Mouse (Mus musculus): ENCODE data around the gene Ephx4. TPM values are rescaled to one million over a fixed set of nuclear protein-coding genes. Genes with fewer than 3 reads are reported as not detected.
A peak's percentile ranks its signal among the peaks of the same experiment; 100 is the strongest.

Ephx4 gene
- total RNA-seq, 2 experiments from 2014 or later: not detected

- no peak for ATAC-seq (replicated peaks; ENCODE audit: low FRiP score, low TSS enrichment, poor library complexity, severe bottlenecking)
These were observed 19.1 kb downstream of the Ephx4 start for GRCm38 (mm10) chr5:107421676-107422075.

- no peak for ATAC-seq (replicated peaks; ENCODE audit: low FRiP score, low TSS enrichment, poor library complexity, severe bottlenecking)
These were observed 28.7 kb downstream of the Ephx4 start, which contains the start of gene Lpcat2b for GRCm38 (mm10) chr5:107431249-107431648. TSS of gene Lpcat2b (plus strand) at chr5:107431549.

- no peak for ATAC-seq (replicated peaks; ENCODE audit: low FRiP score, low TSS enrichment, poor library complexity, severe bottlenecking)
These were observed 31.5 kb downstream of the Ephx4 start for GRCm38 (mm10) chr5:107434001-107434400.

DNA sequence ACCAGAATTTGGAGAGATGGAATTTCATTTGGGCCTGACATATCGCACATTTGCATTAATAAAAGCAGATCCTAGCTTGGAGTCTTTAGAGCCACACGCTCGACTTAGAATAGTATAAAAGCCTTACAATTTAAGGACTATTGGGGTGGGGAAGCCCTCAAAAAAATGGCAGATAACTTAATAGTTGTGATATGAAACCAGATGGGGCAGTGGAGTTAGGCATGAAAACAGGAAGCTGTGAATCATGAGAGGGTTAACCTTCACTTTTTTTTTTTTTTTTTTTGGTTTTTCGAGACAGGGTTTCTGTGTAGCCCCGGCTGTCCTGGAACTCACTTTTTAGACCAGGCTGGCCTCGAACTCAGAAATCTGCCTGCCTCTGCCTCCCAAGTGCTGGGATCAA is 33.6 kb downstream of the Ephx4 start:
- no peak for ATAC-seq (replicated peaks; ENCODE audit: low FRiP score, low TSS enrichment, poor library complexity, severe bottlenecking)

DNA sequence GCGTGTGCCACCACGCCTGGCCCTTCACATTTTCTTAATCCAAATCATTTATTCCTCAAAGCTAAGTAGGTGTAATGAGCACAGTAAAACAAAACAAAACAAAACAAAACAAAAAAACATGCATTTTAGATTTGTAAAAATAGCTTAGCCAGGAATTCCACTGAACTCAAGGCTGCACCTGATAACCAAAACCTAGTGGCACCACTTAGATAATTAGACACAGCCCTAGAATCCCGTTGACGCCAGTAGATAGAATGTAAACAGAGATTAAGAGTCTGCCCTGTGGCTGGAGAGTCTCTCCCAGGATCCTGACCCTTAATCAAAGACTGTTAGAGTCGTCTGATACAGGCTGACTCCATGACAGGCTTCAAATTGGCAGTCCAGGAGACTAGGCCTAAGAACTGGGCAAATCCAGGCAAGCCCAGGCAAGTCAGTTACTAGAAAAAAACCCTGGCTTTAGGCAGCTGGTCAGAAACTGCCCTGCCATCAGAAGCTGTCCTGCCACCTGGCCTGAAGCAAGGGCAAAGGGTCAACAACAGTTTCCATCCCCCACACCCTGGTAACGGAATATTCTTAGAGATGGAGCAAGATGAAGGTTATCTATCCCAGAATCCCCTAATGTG is 34.2 kb downstream of the Ephx4 start:
- ATAC-seq (replicated peaks; ENCODE audit: low FRiP score, low TSS enrichment, poor library complexity, severe bottlenecking): peak; percentile 48

DNA sequence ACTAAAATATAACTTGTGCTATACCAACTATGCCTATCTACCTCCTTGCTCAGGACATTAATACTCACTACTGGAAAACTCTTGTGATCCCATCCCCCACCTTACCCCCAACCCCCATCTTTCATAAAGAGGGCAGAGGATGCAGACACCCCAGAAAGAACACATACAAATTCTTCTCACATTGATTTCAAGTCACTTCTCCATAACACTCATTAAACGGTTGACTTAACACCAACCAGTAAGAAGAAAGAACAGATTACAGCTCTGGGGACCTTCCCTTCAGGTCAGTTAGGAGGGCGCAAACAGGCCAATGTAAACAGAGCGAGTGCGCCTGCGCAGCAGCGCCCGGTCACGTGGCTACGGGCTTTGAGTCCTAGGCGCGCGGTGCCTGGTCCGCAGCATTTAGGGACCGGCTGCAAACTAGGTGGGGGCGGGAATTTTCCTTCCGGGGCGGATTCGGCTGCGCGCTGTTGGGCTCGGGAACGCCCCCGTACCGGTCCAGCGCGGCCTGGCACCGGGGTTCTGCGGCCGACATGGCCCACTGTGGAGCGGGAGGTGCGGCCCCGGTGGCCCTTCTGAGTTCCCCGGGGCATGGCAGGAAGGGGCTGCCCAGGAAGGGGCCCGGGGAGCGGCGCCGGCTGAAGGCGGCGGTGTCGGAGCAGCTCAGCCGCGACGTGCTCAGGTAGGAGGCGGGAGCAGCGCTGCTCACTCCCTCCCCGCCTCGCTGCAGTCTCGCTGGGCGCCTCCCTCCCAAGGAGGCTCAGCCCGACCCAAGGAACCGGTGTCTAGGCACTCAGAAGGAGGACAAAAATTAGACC is 35.1 kb downstream of the Ephx4 start, which contains the start of gene Btbd8:
Btbd8 (plus strand) TSS at position 534 of the 818 bp plus-strand sequence.
- ATAC-seq (replicated peaks; ENCODE audit: low FRiP score, low TSS enrichment, poor library complexity, severe bottlenecking): peak; percentile 88

DNA sequence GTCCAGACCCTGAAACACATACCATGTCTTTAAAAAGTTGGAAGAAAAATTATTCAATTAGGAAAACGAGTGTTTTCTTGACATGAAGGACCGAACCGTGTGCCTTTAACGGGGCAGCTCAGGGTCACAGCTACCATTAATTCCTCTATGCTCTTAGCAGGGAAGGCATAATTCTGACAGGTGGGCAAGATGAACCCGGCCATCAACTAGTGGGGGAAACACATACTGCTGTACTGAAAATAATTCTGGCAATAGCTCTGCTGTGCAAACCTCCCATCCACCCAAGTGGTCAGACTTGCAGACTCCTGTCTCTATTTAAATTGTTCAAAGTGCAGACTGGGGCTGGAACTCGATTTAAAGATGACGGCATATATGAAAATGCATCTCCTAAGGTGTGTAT is 35.8 kb downstream of the Ephx4 start:
- peak; percentile 25; the same call in 1 of the 2 replicates for ATAC-seq (replicated peaks; ENCODE audit: low FRiP score, low TSS enrichment, poor library complexity, severe bottlenecking)

DNA sequence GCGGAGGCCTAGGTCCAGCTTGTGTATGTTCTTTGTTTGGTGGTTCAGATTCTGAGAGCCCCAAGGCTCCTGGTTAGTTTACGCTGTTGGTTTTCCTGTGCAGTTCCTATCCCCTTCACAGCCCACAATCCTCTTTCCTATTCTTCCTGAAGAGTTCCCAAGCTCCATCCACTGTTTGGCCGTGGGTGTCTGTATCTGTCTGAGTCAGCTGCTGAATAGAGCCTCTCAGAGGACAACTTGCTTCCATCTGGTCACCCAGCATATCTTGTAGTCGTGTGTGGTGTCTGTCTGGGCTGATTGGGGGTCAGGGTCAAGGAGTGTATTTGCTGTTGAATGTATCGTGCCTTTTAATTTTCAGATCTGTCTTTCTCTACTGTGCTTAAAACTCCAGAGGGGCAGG is 39.3 kb downstream of the Ephx4 start:
- ATAC-seq (replicated peaks; ENCODE audit: low FRiP score, low TSS enrichment, poor library complexity, severe bottlenecking): no peak

- ATAC-seq (replicated peaks; ENCODE audit: low FRiP score, low TSS enrichment, poor library complexity, severe bottlenecking): no peak
These were observed 41.7 kb downstream of the Ephx4 start for GRCm38 (mm10) chr5:107444251-107444650.

- ATAC-seq (replicated peaks; ENCODE audit: low FRiP score, low TSS enrichment, poor library complexity, severe bottlenecking): no peak
These were observed 45.4 kb downstream of the Ephx4 start for GRCm38 (mm10) chr5:107447977-107448376.

DNA sequence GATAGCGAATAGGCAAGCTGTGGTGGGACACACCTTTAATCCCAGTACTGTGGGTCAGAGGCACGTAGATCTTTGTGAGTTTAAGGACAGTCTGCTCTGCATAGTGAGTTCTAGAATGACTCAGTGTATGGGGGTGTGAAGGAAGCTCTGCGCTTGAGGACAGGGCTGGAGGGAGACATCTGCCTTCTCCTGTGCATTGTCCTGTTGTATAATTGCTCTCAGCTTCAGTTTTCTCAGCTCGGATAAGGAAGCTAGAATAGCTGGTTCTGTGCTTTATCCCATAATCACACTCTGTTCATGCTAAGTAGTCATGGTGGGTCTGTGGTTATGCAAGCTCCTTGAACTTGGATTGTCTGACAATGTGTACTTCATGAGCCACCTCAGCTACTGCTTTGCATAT is 46.2 kb downstream of the Ephx4 start:
- ATAC-seq (replicated peaks; ENCODE audit: low FRiP score, low TSS enrichment, poor library complexity, severe bottlenecking): no peak

- no peak for ATAC-seq (replicated peaks; ENCODE audit: low FRiP score, low TSS enrichment, poor library complexity, severe bottlenecking)
These were observed 47.1 kb downstream of the Ephx4 start for GRCm38 (mm10) chr5:107449620-107450019.

DNA sequence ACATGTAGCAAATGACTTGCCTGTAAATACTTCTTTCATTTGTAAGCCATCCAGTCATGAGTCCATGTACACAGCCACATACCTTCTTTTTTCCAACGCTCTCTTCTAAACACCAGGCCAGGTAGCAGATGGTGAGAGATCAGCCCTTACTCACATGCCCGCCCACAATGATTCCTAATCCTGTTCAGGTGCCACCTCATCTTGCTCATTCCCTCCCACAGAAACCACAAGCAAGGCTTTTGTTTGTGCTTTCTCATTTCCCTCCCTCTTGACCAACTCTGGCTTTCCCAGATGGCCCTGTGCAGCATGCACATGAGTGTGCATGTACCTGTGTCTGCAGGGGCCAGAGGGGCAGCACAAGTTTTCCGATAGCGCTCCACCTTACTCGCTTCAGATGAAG is 47.8 kb downstream of the Ephx4 start:
- no peak for ATAC-seq (replicated peaks; ENCODE audit: low FRiP score, low TSS enrichment, poor library complexity, severe bottlenecking)

DNA sequence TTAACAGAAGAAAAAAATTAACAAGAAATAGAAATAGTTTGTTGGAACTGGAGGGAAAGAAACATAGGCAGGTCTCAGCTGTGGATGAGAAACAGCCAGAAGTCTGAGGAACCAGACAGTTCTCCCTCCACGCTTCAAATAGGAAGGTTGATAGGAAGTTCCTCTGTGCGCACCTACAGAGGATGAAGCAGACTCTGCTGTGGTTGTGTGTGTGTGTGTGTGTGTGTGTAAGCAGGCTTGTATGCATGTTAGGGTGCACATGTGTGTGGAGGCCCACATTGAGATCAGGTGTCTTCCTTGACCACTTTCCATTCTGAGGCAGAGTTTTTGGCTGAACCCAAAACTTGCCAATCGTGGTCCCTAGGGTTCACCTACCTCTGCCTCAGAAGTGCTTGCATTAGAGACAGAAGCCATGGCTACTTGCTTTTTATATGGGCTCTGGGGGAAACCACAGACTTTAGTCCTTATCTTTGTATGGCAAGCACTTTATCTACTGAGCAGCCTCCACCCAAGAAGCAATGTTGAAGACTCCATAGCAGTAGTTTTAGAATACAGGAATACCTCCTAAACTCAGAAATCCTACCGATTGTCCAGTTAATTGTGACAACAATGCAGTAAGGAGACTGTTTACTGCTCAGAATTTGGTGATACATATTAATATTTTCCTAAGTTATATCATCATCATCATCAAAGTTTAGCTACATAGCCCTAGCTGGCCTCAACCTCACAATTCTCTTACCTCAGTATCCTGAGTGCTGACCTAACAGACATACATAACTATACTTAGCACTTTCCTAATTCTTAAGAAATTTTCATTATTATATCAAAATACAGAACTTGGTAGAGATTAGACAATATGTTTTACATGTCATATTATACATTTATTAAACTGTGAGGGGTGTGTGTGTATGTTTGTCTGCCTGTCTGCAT is 59.9 kb downstream of the Ephx4 start:
- ATAC-seq (replicated peaks; ENCODE audit: low FRiP score, low TSS enrichment, poor library complexity, severe bottlenecking): peak; percentile 94

GRCm38 (mm10) chr5:107466501-107466900 is 64.0 kb downstream of the Ephx4 start:
- ATAC-seq (replicated peaks; ENCODE audit: low FRiP score, low TSS enrichment, poor library complexity, severe bottlenecking): no peak

DNA sequence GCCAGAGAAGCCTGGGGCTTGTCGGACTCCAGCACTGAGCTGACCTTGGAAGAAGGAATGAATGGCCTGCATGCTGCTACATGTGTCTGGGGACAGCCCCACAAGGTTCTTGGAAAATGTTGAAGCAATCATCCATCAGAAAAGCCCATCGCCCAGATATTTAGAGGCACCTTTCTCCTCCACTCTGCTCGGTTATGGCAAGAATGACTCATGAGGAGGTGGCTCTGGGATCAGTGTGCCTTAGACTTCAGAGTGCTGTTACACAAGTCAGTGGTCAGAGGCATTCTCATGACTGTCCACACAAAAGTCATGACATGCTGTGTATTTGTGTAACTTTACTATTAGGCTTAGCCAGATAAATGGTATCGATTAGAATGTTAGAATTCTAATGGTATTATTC is 64.6 kb downstream of the Ephx4 start:
- ATAC-seq (replicated peaks; ENCODE audit: low FRiP score, low TSS enrichment, poor library complexity, severe bottlenecking): no peak

- peak; percentile 91 for ATAC-seq (replicated peaks; ENCODE audit: low FRiP score, low TSS enrichment, poor library complexity, severe bottlenecking)
These were observed 68.2 kb downstream of the Ephx4 start for GRCm38 (mm10) chr5:107470600-107471329.

All from megakaryocyte-erythroid progenitor cell, adult 5-6 weeks (primary cell).